Mouse (Mus musculus): ENCODE results near the gene Grin2d. TPM values are rescaled to one million over a fixed set of nuclear protein-coding genes. Genes with fewer than 3 reads are reported as not detected.

Grin2d gene
- polyA plus RNA-seq, 1 experiment = 10.4 TPM

DNA sequence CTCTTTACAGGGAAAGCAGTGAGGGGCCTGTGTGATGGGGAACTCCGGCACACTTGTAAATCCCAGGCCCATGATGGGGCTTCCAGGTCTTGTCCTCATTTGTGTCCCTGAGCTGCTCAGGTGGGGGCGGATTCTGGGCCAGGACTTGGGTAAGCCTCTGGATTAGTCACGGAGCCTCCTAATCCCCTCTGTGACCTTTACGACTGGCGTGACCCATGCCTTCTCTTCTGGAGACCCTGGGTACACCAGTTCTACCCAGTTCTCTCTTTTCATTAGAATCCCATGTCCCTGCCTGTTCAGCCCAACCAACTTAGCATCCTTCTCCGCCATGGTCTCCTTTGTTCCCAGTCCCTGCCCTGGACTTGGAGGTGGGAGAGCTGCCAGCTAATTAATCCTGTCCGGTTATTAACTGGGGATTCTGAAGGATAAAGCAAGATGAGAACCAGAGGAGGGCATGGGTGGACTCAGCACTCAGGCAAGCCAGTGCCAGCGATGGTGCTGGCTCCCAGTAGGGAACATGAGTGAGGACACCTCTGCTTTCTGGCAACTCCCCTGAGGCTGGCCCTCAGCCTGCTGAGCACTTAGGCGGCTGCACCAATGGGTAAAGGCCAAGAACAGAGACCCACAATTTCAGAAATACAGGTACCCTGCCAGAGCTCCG is 62.7 kb downstream of the Grin2d start:
- Histone ChIP-seq H3K27me3 (ENCODE audit: control insufficient read depth, insufficient read depth, low read length) (no peaks in the 10 kb centered on the region), H3K4me3 (ENCODE audit: low read depth, low read length) (no peak overlapping the region), H3K4me1 (ENCODE audit: control insufficient read depth, insufficient read depth, insufficient read length, low read length) (peaks cover 2% of the 10 kb centered on the region), H3K36me3 (ENCODE audit: control insufficient read depth, insufficient read depth, low read length) (peaks cover 22% of the 10 kb centered on the region), H3K27ac (ENCODE audit: insufficient read depth, low read depth, low read length) (no peak overlapping the region)
- 78% methylated on average over 10 of the region's 10 CpGs for WGBS
- no peak for TF ChIP-seq CTCF (IDR thresholded peaks at IDR 0.05; ENCODE audit: extremely low read depth, insufficient read length, insufficient replicate concordance, low read depth, low read length)
- TF ChIP-seq POLR2A (IDR thresholded peaks at IDR 0.05; ENCODE audit: low read depth, low read length) = no peak

DNA sequence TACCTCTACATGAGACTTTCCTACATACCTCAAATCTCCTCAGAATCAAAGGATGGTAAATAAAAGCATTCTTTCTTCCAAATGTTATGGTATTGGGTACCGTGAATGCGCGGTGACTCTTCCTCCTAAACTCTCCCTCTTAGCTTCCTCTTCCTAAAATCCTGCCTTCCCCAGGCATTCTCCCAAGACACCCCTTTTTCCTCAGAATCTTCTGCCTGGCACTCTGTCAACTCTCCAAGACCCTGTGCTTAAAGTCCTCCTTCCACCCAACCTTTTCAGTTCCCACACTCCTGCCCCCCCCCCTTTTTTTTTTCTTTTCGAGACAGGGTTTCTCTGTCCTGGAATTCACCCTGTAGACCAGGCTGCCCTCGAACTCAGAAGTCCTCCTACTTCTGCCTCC is 63.3 kb downstream of the Grin2d start:
- no peak overlapping the region for H3K27ac ChIP-seq (ENCODE audit: insufficient read depth, low read depth, low read length)
- H3K4me1 ChIP-seq (ENCODE audit: control insufficient read depth, insufficient read depth, insufficient read length, low read length) = peaks cover 2% of the 10 kb centered on the region
- H3K4me3 ChIP-seq (ENCODE audit: low read depth, low read length) = no peak overlapping the region
- TF ChIP-seq CTCF (IDR thresholded peaks at IDR 0.05; ENCODE audit: extremely low read depth, insufficient read length, insufficient replicate concordance, low read depth, low read length) = no peak
- TF ChIP-seq POLR2A (IDR thresholded peaks at IDR 0.05; ENCODE audit: low read depth, low read length) = no peak
- H3K27me3 ChIP-seq (ENCODE audit: control insufficient read depth, insufficient read depth, low read length) = no peaks in the 10 kb centered on the region
- 3% methylated on average over 5 of the region's 5 CpGs for WGBS
- H3K36me3 ChIP-seq (ENCODE audit: control insufficient read depth, insufficient read depth, low read length) = peaks cover 28% of the 10 kb centered on the region

DNA sequence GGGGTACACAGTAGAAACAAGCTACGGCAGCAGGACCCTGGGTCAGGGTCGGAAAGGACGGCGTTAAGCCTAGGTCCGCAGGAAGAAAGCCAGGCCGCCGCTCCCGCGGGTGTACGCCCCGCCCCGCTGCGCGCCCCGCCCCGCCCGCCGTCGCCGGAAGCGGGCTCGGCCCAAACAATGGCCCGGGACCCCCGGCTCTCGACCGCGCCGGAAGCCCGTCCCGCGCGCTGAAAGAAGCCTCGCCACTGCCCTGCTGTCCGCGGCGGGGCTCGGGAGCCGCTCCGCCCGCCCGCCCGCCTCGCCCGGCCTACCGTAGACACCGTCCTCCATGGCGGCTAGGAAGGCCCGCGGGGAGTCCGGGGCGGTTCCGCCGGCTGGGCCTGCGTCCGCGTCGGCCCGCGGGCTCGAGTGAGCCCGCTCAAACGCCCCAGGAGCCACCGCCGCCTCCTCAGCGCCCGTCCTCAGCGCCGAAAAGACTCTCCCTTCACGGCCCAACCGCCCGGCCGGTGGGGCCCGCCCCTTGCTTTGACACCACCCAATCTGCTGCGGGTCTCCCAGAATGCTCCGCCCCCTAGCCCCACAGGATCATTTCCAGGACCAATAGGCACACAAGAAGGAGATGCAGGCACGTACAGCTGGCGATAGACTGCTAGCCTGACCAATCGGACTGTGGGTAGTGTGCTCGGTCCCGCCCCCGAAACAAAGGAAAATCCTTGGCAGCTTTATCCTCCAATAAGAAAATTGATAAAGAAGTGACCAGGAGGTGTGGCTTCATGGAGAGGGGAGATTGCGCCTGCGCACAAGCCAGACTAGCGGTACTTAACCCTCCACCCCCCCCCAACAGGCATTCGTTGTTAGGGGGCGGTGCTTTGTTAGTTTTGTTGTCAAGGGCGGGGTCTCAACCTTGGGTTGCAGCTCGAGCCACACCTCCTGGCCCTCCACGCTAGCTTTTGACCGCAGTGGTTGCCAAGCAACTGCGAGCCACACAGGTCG is 64.1 kb downstream of the Grin2d start, which contains the start of gene Cyth2:
Cyth2 (minus strand) TSS at position 795 of the 993 bp plus-strand sequence.
- H3K36me3 ChIP-seq (ENCODE audit: control insufficient read depth, insufficient read depth, low read length) = peaks cover 36% of the 10 kb centered on the region
- peak within 1 kb of the TSS; percentile 92 for H3K27ac ChIP-seq (ENCODE audit: insufficient read depth, low read depth, low read length)
- H3K27me3 ChIP-seq (ENCODE audit: control insufficient read depth, insufficient read depth, low read length) = no peaks in the 10 kb centered on the region
- peaks cover 2% of the 10 kb centered on the region for H3K4me1 ChIP-seq (ENCODE audit: control insufficient read depth, insufficient read depth, insufficient read length, low read length)
- peak within 1 kb of the TSS; percentile 87 for H3K4me3 ChIP-seq (ENCODE audit: low read depth, low read length)
- TF ChIP-seq POLR2A (IDR thresholded peaks at IDR 0.05; ENCODE audit: low read depth, low read length) (peak; percentile 80; the same call in 1 of the 2 replicates), CTCF (IDR thresholded peaks at IDR 0.05; ENCODE audit: extremely low read depth, insufficient read length, insufficient replicate concordance, low read depth, low read length) (no peak)
- under 1% methylated on average over 91 of the region's 92 CpGs for WGBS

DNA sequence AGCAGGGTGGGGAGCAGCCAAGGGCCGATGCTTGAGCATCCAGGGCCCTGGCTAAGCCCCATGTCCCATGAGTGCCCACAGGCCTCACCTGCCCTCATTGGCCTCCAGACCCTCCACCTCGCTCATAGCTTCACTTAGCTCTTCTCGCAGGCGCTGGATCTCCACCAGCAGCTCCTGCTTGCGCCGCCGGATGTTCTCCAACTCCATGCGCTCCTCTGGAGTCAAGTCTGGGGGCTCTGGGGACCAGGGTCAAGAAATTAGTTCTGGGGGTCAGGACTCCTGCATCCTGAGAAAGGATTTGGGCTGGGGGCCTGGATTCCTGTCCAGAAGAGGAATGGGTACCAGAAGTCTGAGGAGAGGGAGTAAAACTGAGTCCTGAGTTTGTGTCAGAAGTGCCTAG is 65.3 kb downstream of the Grin2d start:
- TF ChIP-seq POLR2A (IDR thresholded peaks at IDR 0.05; ENCODE audit: low read depth, low read length) = no peak
- no peak for TF ChIP-seq CTCF (IDR thresholded peaks at IDR 0.05; ENCODE audit: extremely low read depth, insufficient read length, insufficient replicate concordance, low read depth, low read length)
- Histone ChIP-seq H3K27ac (ENCODE audit: insufficient read depth, low read depth, low read length) (no peak overlapping the region), H3K4me3 (ENCODE audit: low read depth, low read length) (no peak overlapping the region), H3K27me3 (ENCODE audit: control insufficient read depth, insufficient read depth, low read length) (no peaks in the 10 kb centered on the region), H3K4me1 (ENCODE audit: control insufficient read depth, insufficient read depth, insufficient read length, low read length) (peaks cover 2% of the 10 kb centered on the region), H3K36me3 (ENCODE audit: control insufficient read depth, insufficient read depth, low read length) (peaks cover 48% of the 10 kb centered on the region)
- WGBS = 92% methylated on average over 8 of the region's 8 CpGs

DNA sequence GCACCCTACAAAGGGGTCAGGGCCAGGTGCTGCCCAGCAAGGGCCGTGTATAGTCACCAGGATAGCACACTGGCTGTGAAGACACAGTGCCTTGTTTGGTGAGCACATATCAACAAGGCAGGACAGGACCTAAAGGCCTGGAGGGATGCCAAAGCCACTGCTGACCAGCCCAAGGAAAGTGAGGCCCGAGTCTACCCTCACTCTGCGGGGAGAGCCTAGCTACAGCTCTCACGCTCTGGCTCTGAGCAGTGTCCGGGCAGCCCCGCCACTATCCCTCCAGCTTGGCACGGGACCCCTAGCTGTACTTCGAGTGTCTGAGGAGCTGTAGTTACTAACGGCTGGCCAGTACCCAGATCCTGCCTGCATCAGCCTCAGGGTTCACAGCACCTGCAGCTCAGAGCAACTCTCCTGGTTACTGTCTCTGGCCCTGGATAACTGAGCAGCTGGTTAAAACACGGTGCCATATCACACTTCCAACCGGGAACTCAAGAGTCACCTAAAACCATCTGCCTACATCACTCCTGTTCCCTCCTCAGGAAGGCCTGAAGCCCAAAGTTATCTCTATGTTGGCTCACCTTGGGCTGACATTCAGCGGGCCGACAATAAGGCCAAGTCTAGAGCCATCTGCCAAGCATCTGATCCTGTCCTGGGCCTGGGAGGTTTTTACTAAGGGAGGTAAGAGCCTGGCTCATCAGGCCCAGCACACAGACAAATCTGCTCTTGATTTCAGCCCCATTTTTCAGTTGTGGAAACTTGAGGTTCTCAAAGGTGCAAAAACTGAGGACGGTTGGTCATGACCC is 68.7 kb downstream of the Grin2d start:
- Histone ChIP-seq H3K4me1 (ENCODE audit: control insufficient read depth, insufficient read depth, insufficient read length, low read length) (peaks cover 2% of the 10 kb centered on the region; the same call in 1 of the 2 replicates), H3K27ac (ENCODE audit: insufficient read depth, low read depth, low read length) (no peak overlapping the region), H3K36me3 (ENCODE audit: control insufficient read depth, insufficient read depth, low read length) (peaks cover 62% of the 10 kb centered on the region), H3K4me3 (ENCODE audit: low read depth, low read length) (no peak overlapping the region), H3K27me3 (ENCODE audit: control insufficient read depth, insufficient read depth, low read length) (no peaks in the 10 kb centered on the region)
- TF ChIP-seq CTCF (IDR thresholded peaks at IDR 0.05; ENCODE audit: extremely low read depth, insufficient read length, insufficient replicate concordance, low read depth, low read length) = no peak
- no peak for TF ChIP-seq POLR2A (IDR thresholded peaks at IDR 0.05; ENCODE audit: low read depth, low read length)
- WGBS = 87% methylated on average over 14 of the region's 14 CpGs

DNA sequence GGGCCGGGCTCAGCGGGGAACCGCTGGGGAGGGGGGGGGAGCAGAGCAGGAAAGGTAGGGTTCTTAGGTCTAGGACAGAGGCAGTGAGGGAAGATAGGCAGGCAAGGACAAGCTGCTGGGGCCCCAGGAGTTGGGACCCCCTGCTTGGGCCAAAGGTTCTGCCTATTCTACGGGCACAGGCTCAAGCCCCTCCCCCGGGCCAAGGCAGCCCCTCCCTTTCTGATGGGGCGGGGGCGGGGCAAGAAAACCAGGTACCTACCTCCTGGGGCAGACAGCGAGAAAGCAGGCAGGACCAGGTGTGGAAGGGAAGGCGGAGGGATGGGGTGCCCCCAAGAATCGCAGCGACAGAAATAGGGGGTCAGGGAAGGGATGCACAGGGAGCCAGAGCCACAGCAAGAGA is 69.7 kb downstream of the Grin2d start:
- TF ChIP-seq POLR2A (IDR thresholded peaks at IDR 0.05; ENCODE audit: low read depth, low read length) (no peak), CTCF (IDR thresholded peaks at IDR 0.05; ENCODE audit: extremely low read depth, insufficient read length, insufficient replicate concordance, low read depth, low read length) (no peak)
- H3K27me3 ChIP-seq (ENCODE audit: control insufficient read depth, insufficient read depth, low read length) = no peaks in the 10 kb centered on the region
- WGBS = 68% methylated on average over 11 of the region's 11 CpGs
- H3K4me3 ChIP-seq (ENCODE audit: low read depth, low read length) = no peak overlapping the region
- H3K27ac ChIP-seq (ENCODE audit: insufficient read depth, low read depth, low read length) = no peak overlapping the region
- H3K4me1 ChIP-seq (ENCODE audit: control insufficient read depth, insufficient read depth, insufficient read length, low read length) = peaks cover 2% of the 10 kb centered on the region; the same call in 1 of the 2 replicates
- peaks cover 62% of the 10 kb centered on the region for H3K36me3 ChIP-seq (ENCODE audit: control insufficient read depth, insufficient read depth, low read length)
